Mouse (Mus musculus) cerebellum, adult 11 months (tissue): Measurements from ENCODE around the gene Dnajc4.
A peak's percentile ranks its signal among the peaks of the same experiment; 100 is the strongest.

Source experiments
- DNase-seq: peaks from one replicate; pipeline ENCODE4 v3.0.0; 2022

Dnajc4 gene

GRCm38 (mm10) chr19:6994489-6994888 is 2.1 kb upstream of the Dnajc4 start:
- DNase-seq, result no peak

- no peak for DNase-seq
Measured at GRCm38 (mm10) chr19:6994002-6994401, 1.6 kb upstream of the Dnajc4 start.

GRCm38 (mm10) chr19:6993011-6993770 is 819 bp upstream of the Dnajc4 start:
- peak; percentile 25 for DNase-seq

GRCm38 (mm10) chr19:6991166-6991565 is 1.2 kb downstream of the Dnajc4 start:
- peak; percentile 25 for DNase-seq

GRCm38 (mm10) chr19:6990712-6991111 is 1.7 kb downstream of the Dnajc4 start:
- DNase-seq, result peak; percentile 19

- DNase-seq, result peak; percentile 38
Measured at GRCm38 (mm10) chr19:6989251-6989650, 3.1 kb downstream of the Dnajc4 start.

- DNase-seq, result no peak
Measured at GRCm38 (mm10) chr19:6987904-6988285, 4.5 kb downstream of the Dnajc4 start.

GRCm38 (mm10) chr19:6987061-6987903 is 5.1 kb downstream of the Dnajc4 start, which contains the start of gene Vegfb:
Vegfb (minus strand) TSS chr19:6987651.
- peak; percentile 73 for DNase-seq

- DNase-seq, result no peak
Measured at GRCm38 (mm10) chr19:6985951-6986708, 6.2 kb downstream of the Dnajc4 start.

GRCm38 (mm10) chr19:6985300-6985699 is 7.1 kb downstream of the Dnajc4 start:
- DNase-seq, result no peak

- no peak for DNase-seq
Measured at GRCm38 (mm10) chr19:6983621-6984020, 8.8 kb downstream of the Dnajc4 start.

GRCm38 (mm10) chr19:6981465-6981864 is 10.9 kb downstream of the Dnajc4 start:
- DNase-seq, result no peak

- peak; percentile 99 for DNase-seq
Measured at GRCm38 (mm10) chr19:6980381-6981093, 11.8 kb downstream of the Dnajc4 start, which contains the start of gene Fkbp2. Fkbp2 (minus strand) TSS chr19:6980501.

- peak; percentile 99 for DNase-seq
Measured at GRCm38 (mm10) chr19:6979486-6980380, 12.6 kb downstream of the Dnajc4 start.

GRCm38 (mm10) chr19:6979001-6979479 is 13.3 kb downstream of the Dnajc4 start:
- DNase-seq, result peak; percentile 70

GRCm38 (mm10) chr19:6978639-6978974 is 13.8 kb downstream of the Dnajc4 start:
- no peak for DNase-seq

- no peak for DNase-seq
Measured at GRCm38 (mm10) chr19:6977759-6978638, 14.4 kb downstream of the Dnajc4 start.

- DNase-seq, result no peak
Measured at GRCm38 (mm10) chr19:6975537-6976521, 16.5 kb downstream of the Dnajc4 start, which contains the start of gene Plcb3. Plcb3 (minus strand) TSS chr19:6976470.
